Mouse (Mus musculus): ENCODE measurements around the gene Gadd45a. TPM values are rescaled to one million over a fixed set of nuclear protein-coding genes. Genes with fewer than 3 reads are reported as not detected.
"Not testable (repeated sequence)": the region's sequence is repeated elsewhere in the genome, so short reads cannot be mapped to it uniquely, and the experiment has no call there.

Gene Gadd45a
- total RNA-seq, 2 experiments from 2014 or later: 8.2 to 10.5 TPM

DNA sequence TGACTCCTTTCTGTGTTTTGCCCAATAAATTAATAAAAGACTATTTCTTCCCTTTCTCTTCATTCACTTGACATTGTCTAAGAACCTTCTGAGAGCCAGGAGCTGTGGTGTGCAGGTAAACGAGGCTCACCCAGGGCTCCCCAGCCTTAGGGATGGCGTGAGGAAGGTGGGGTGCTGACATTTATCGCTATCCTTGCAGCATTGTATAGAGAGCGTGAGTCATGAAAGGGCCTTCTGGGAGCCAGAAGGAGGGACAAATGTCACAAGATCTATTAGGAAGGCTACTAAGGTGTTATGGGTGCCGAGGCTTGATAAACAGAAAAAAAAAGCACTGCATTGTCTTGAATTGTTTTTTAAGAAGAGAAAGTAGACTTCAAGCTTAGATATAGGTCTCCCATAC is 15.9 kb downstream of the Gadd45a start:
- no peak for DNase-seq (ENCODE audit: extremely low spot score in 1 of 2, low spot score in 1 of 2)

DNA sequence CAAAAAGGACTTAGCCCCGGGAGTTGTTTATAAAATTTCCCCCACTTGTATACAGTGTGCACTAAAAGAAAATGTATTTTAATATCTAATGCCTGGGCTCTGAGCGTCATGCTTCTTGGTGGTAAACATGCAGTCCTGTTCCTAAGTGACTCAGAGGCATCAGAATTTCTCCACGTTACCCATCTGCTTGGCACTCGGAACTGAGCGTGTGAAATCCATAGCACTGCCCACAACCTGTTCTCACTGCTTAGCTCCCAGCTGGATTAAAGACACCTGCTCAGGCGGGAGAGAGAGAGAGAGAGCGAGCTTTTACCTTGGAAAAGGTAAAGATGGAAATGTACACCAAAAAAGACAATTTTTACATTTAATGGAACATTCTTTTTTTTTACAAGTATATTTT is 18.3 kb downstream of the Gadd45a start:
- not testable (repeated sequence) for DNase-seq (ENCODE audit: extremely low spot score in 1 of 2, low spot score in 1 of 2)

DNA sequence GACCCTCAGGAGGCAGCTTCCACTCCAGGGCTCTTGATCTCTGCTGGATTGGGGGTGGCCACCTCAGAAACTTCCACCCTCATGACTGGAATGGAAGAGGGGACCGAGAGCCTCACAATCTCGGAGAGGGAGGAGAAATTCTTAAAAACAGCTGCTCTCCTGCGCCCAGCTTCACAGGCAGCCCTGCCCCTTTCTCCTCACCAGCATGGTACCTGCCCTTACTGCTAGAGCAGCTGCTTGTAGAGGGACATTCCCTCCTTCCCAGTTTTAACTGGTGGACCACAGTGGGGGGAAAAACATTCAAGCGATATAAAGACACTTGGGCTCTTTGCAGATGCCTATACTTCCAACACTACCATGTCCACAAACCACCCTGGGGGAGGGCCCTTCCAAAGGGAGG is 18.9 kb downstream of the Gadd45a start:
- no peak for DNase-seq (ENCODE audit: extremely low spot score in 1 of 2, low spot score in 1 of 2)

DNA sequence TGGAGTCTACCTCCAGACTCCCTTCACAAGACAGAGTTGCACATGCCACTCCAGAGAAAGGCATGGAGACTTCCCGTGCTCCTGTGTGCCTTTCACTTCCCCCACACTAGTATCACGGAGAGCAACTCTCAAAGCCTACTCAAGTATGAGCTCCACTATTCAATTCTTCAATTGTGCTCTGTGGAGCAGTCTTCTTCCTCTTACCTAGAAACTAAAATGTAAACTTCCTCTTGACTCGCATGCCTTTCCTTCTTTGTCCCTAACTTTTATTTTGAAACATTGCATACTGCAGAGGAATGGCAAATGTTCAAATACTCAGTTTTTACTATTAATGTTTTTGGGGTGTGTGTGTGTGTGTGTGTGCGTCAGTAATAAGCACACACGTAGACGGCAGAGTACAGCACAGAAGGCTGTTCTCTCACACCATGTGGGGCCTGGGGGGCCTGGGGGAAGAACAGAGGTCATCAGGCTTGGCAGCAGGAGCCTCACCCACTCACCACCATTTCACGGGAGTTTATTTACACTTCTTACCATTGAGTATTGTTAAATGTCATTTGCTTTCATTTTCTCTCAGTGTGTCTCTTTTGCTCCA is 20.6 kb downstream of the Gadd45a start:
- no peak for DNase-seq (ENCODE audit: extremely low spot score in 1 of 2, low spot score in 1 of 2)

DNA sequence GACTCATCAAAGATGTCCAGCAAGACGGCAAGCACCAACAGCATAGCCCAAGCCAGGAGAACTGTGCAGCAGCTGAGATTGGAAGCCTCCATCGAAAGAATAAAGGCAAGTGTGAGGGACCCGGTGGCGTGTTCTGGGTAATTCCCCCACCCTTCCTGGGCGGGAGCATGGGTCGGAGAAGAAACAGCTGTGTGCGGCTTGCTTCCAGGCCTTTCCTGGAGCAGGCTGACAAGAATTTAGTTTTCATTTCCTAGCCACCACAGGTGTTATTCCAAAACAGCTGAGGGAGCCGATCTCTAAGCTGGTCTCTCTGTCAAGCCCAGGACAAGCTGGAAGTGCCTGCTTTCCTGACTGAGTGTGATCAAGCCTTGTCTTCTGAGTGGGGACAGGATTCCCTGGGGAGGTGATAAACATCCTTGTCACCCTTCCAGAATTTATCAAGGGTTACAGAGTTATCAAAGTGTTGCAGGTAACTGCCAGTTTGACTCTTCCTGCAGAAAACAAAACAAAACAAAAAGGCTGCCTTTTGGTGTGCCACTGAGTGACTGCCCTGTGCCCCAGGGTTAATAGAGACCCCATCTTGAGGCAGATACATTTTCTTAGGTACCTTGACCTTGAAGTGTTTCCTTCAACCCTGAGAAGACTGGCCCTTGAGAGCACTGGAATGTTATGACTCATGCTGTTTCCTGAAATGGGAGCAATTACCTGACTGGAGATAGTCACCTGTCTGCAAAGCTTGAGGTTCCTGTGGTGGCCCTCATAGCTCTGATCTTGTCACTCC is 21.3 kb downstream of the Gadd45a start:
- DNase-seq (ENCODE audit: extremely low spot score in 1 of 2, low spot score in 1 of 2): no peak

DNA sequence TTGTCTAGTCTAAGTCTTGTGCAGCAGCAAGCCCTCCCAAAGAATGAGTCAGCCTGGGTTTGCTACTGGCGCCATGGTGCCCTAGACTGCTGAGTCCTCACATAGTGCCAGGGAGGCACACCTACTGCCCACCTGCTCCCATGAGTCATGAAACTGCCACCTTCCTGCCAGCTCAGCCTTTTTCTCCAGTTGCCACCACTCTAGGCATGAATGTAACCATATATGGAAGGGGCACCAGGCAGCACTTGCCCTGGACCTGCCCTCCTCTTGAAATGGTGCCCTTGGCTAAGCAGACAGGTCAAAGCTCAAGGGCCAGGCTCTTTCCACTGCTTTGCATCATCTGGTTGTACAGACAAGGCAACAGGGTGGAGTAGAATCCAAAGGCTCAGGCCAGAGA is 22.6 kb downstream of the Gadd45a start:
- no peak for DNase-seq (ENCODE audit: extremely low spot score in 1 of 2, low spot score in 1 of 2)

DNA sequence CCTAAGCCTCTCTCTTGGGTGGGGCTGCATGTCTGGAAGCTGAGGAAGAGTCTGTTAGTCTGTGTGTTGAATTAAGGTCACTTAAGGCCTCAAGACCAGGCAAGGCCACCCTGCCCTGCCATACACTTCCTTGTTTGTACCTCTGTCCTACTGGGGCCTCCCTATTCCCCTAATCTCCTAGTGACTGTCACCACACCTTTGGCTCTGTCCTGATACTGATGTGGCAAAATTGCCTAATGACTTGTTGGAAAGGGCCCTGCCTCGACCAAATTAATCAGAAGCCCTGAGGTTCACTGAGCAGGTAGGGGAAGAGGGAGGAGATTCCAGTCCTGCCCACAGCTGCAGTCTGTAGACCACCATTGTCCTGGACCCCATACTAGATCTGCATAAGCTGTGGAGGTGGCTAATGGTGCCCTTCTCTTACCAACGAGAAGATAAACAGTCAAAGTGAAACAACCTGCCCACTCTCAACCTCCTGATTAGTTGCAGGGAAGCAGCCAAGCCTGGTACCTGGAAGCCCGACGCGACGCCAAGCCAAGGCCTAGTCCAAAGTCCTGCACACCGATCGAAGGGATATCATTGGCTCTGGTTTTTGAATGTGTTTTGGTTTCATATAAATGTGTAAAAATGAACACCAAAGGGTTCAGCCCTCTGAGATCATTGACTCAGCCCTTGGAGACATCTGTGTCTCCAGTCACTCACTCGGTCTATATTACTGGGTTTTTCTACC is 23.1 kb downstream of the Gadd45a start:
- DNase-seq (ENCODE audit: extremely low spot score in 1 of 2, low spot score in 1 of 2): no peak

DNA sequence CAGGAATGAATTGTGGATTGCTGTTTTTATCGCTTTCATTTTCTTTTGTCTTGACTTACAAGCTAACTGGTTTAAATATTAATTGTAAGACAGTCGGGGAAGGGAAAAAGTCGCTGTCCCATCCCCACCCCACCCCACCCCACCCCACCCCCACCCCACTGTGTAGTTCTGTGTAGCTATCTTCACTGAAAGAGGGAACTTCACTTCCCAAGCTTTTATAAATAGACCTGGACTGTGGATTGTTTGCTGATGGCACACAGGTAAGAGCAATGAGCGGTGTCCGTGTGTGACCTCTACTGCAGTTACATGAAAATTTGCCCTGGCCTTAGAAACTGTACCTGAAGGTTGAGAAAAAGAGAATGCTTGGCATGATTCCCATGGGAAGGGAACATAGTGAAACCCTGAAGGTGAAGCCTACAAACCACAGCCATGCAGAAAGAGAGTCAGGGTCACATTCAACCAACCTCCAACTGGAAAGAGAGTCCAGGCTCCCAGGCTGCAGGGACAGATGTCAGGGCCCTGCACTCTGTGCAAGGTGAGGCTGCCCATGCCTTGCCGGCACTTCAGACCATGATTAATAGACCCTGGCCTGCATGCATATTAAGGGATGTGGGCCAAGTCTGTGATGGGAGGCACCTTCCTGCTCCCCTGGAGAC is 23.8 kb downstream of the Gadd45a start:
- no peak for DNase-seq (ENCODE audit: extremely low spot score in 1 of 2, low spot score in 1 of 2)

DNA sequence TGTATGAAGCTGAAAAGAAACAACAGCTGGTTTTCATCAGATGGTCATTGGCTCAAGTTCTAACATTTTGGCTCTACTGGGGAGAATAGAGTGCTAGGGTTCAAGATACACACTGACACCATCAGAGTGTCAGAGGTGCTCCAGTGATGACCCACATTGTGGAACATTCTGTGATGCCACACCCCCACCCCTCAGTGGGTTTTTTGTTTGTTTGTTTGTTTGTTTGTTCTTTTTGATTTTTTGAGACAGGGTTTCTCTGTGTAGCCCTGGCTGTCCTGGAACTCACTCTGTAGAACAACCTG is 26.1 kb downstream of the Gadd45a start:
- no peak for DNase-seq (ENCODE audit: extremely low spot score in 1 of 2, low spot score in 1 of 2)

DNA sequence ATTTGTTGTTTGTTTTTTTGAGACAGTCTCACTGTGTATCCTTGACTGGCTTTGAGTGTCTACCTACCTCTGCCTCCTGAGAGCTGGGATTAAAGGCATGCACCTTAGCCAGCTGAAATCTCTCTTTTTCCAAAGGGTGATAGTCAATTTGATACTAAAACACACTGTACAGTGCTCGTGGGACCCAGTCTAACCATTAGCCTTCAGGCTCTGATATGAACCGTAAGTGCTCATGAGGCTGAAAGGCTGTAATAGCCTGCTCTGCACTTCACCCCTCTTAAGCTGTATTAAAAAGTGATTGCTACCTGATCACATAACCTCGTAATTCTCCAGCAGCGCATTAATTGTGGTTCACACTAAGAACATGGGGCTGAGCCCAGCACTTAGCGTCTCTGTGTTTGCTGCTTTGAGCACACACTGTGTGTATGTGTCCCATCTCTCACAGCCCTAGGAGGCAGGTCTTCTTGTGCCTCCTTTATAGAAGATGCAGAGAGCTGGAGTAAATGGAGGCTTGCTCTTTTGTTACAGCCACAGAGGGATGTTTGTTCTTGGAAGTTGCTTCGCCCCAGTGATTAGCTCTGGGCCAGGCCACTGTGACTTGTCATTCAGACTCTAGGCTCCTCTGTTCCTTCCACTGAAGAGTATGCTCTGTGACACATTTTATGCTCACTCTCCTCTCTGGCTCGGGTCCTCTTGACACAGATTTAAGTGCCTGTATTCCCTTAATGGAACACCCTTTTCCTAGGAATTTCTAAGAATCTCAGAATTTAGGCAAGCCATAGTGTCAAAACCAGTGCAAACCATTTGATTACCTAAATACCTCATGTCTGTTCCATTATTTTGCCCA is 26.7 kb downstream of the Gadd45a start:
- no peak for DNase-seq (ENCODE audit: extremely low spot score in 1 of 2, low spot score in 1 of 2)

DNA sequence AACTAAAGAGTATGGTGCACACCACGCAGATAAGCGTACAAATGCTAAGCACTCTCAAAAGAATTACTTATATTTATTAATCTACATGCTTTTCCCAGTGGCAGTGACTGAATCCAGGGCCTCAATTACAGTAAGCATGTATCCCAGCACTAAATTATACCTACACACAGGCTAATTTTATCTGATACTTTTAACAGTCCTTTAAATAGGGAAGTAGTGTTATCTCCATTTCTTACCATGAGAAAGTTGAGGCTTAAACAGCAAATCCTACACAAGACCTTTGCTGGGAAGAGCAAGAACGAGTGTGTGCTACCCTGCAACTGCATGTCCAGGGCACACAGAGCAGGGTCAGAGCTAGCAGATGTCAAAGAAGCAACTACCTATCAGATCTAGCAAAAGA is 27.4 kb downstream of the Gadd45a start:
- DNase-seq (ENCODE audit: extremely low spot score in 1 of 2, low spot score in 1 of 2): no peak

DNA sequence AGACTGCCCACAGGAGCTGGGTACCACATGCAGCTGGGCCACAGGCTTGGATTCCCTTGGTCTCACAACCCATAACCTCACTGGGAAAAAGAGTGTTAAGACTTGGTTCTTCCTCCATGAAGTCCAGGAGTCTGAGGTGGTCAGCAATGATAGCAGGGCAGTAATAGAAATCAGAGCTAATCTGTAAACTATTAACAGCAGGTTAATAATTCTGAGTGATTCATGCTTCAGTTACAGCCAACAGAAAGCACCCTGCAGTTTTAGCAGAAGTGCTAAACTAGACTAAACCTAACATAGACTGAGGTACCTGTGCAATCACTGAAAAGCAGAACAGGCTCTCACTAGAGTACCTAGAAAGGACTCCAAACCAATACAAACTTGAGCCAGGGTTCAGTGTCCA is 37.5 kb downstream of the Gadd45a start:
- no peak for DNase-seq (ENCODE audit: extremely low spot score in 1 of 2, low spot score in 1 of 2)

DNA sequence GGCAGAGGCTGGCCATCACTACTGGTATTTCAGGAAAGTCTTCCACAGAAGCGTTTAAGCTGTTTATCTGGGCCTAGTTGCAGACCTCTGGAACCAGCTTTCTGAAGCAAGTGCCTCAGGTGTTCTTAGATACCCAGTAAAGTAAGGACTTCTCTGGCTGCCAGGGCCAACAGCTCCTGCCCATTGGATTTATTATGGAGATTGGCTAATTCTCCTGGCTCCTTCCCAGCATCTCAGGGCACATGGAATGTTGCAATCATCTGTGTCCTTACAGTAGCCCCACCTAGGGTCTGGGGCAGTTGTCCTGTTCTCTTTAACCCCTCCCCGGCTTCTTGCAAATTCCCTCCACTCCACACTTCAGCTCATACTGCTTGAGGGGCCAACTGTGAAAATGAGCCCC is 38.6 kb downstream of the Gadd45a start:
- no peak for DNase-seq (ENCODE audit: extremely low spot score in 1 of 2, low spot score in 1 of 2)

DNA sequence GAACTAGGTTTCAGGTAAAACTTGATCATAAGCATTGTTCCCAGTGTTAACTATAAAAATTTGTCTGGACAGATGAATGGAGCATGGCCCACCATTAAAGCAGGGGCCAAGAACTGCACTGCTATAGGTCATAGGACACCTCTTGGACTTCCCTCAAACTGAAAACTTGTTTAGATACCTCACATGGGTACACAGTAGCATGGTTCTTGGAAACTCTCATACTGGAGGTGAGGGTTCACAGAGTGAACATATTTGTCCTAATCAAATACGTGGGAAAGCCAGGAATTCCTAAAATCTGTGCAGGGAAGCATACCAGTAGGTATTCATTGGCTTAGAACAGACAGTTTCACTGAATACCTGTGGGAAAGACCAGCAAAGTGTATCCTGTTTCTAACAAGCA is 41.0 kb downstream of the Gadd45a start:
- DNase-seq (ENCODE audit: extremely low spot score in 1 of 2, low spot score in 1 of 2): no peak

DNA sequence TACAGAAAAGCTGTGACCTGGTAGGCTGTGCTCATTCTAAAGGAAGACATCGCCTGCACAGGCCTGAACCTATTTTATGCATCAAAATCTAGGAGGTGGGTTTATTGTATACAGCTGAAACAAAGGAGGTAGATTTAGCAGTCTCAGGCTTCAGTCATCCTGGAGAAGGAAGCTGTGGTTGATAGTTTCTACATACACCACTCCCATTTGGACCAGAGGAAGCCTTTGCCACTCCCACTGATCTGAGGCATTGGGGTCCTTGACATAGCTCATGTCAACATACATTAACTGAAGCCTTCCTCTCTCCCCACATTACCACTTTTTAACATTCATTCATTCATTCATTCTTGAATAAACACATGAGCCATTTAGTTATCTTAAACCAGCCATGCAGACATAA is 41.4 kb downstream of the Gadd45a start:
- DNase-seq (ENCODE audit: extremely low spot score in 1 of 2, low spot score in 1 of 2): no peak

DNA sequence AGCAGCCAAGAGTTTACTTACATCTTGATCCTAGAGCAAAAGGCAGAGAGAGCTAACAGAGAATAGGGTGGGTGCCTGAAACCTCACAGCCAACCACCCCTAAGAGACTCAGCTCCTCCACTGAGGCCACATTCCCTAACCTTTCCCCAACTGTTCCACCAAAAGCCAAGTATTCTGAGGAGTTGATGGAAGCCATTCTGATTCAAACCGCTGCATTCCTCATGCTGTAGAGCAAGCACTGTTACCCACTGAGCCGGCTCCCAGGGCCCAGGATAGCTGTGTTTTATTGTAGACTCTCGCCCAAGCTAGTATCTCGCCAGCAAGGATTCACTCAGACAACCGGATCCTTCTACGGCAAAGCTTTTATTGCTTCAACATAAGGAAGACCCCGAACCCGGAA is 42.3 kb downstream of the Gadd45a start:
- no peak for DNase-seq (ENCODE audit: extremely low spot score in 1 of 2, low spot score in 1 of 2)

DNA sequence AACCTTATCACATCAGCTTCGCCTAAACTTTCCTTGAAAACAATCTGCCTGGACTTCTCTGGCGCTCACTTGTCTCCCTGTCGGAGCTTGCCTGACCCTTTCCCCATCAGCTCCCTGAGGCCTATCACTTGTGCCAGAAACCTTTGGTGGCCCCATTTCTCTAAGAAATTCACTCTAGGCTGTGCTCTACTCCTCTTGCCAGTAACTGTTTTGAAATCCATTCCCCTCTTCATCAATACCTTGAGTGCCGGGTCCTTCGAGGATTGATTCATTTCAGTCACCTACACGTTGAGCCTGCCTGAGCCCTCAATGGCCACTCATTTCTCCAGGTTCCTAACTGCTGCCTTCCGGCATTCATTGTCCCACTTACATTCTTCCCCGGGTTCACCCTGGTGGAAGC is 44.5 kb downstream of the Gadd45a start:
- no peak for DNase-seq (ENCODE audit: extremely low spot score in 1 of 2, low spot score in 1 of 2)

DNA sequence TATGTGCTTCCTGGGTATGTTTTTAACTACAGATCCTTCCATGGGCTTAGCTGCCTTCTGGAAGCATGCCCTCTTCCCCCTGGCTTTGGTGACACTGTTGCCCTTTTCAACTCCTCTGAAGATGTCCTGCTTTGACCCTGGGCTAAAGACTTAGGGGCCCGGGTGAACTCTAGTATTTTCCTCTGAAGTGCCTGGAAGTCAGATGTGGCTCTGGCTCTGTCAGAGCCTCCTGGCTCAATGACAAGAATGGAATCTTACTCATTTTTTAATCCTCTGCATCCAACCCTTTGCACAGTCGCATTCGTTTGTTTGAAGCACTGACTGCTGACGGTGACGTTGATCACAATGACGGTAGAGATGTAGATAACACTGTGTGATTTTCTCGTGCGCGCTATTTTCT is 45.0 kb downstream of the Gadd45a start:
- no peak for DNase-seq (ENCODE audit: extremely low spot score in 1 of 2, low spot score in 1 of 2)

DNA sequence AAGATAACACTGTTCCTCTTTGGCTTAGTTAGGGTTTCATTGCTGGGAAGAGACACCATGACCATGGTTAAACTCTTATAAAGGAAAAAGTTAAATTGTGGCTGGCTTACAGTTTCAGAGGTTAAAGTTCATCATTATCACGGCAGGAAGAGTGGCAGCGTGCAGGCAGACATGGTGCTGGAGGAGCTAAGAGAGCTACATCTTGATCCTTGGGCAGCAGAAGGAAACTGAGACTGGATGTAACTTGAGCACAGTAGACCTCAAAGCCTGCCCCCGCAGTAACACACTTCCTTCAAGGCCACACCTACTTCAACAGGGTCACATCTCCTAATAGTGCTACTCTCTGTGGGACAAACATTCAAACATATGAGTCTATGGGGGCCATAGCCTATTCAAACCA is 47.7 kb downstream of the Gadd45a start:
- no peak for DNase-seq (ENCODE audit: extremely low spot score in 1 of 2, low spot score in 1 of 2)

DNA sequence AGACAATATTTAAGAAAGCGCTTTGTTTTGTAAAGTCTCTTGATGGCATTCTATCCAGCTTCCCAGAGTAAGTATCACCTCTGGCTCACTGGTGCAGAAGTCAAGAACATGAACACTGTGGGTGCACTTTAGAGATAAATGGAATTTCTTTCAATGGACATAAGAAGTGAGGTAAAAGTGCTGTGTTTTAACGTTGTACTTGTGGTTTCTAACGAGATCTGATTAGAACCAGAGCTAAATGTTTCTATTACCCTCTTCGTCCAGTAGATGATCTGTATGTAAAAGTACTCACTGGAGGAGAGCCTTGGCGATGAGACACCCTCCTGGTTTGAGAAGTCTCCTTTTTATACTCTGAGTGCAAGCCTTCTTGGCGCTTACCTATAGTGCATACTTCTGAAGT is 48.2 kb downstream of the Gadd45a start:
- DNase-seq (ENCODE audit: extremely low spot score in 1 of 2, low spot score in 1 of 2): no peak

DNA sequence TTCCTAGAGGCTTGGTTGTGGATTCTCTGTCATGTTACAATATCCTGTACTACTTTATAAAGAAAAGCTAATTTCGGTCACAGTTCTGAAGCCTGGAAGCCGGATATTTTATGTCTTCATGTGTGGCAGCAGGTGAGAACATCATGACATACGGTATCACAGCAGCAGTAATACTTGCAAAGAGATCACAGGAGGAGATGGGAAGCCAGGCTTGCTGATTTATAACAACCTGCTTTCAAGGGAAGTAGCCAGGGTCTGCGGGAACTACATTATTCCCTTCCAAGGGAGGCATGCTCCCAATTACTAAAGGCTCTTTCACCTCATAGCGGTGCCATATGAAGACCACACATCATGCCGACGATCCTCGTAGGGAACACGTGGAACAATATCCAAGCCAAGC is 48.9 kb downstream of the Gadd45a start:
- DNase-seq (ENCODE audit: extremely low spot score in 1 of 2, low spot score in 1 of 2): no peak

Data from layer of hippocampus, postnatal 25 days (tissue).